Mouse (Mus musculus) limb, embryonic 14.5 days (tissue): Measurements from ENCODE around the gene Drd3. TPM values are rescaled to one million over a fixed set of nuclear protein-coding genes. Genes with fewer than 3 reads are reported as not detected.

Source experiments
- ATAC-seq: fragments of 200-750 bp; cut with Nextera tagmentation; 2 replicates; pipeline ENCODE4 v1.8.0; 2017; ENCODE audit warnings: low read depth, moderate number of reproducible peaks, moderate TSS enrichment; ENCODE audit not compliant: low FRiP score
- DNase-seq: peaks from one replicate; pipeline ENCODE4 v3.0.0-alpha.2; 2015; ENCODE audit warnings: low spot score
- H3K27ac ChIP-seq: fragments of 300-500 bp; sonication (generic); replicated peaks from 2 replicates; pipeline ENCODE4 v1.5.1; 2014; ENCODE audit warnings: low read depth, mild to moderate bottlenecking, low read length, moderate library complexity, mixed read lengths
- H3K27me3 ChIP-seq: fragments of 300-500 bp; sonication (generic); 2 replicates; pipeline ENCODE4 v1.6.1; 2014; ENCODE audit warnings: low read length, mixed read lengths; ENCODE audit not compliant: control insufficient read depth, insufficient read depth
- H3K36me3 ChIP-seq: fragments of 300-500 bp; sonication (generic); 2 replicates; pipeline ENCODE4 v1.6.1; 2014; ENCODE audit warnings: mild to moderate bottlenecking, low read length, moderate library complexity, mixed read lengths; ENCODE audit not compliant: control insufficient read depth, insufficient read depth
- H3K4me1 ChIP-seq: fragments of 300-500 bp; sonication (generic); 2 replicates; pipeline ENCODE4 v1.6.1; 2014; ENCODE audit warnings: antibody characterized with exemption, low read length, mixed read lengths; ENCODE audit not compliant: control insufficient read depth, insufficient read depth
- H3K4me2 ChIP-seq: fragments of 300-500 bp; sonication (generic); replicated peaks from 2 replicates; pipeline ENCODE4 v1.6.1; 2014; ENCODE audit warnings: low read depth, mild to moderate bottlenecking, low read length, moderate library complexity; ENCODE audit not compliant: severe bottlenecking
- H3K4me3 ChIP-seq: fragments of 300-500 bp; sonication (generic); replicated peaks from 2 replicates; pipeline ENCODE4 v1.5.1; 2014; ENCODE audit warnings: low read length
- H3K9ac ChIP-seq: fragments of 300-500 bp; sonication (generic); 2 replicates; pipeline ENCODE4 v1.6.1; 2014; ENCODE audit warnings: mild to moderate bottlenecking, low read depth, low read length, moderate library complexity; ENCODE audit not compliant: severe bottlenecking
- H3K9me3 ChIP-seq: fragments of 300-500 bp; sonication (generic); 2 replicates; pipeline ENCODE4 v1.6.1; 2016; ENCODE audit warnings: low read length; ENCODE audit not compliant: control insufficient read depth
- POLR2A ChIP-seq: fragments of 200-500 bp; IDR thresholded peaks from 2 replicates; pipeline ENCODE4 v1.8.0; 2012; ENCODE audit warnings: inconsistent platforms, mild to moderate bottlenecking, moderate library complexity, borderline replicate concordance; ENCODE audit not compliant: insufficient read depth, insufficient read length; ENCODE audit errors: extremely low read depth
- WGBS: fragments of 180-500 bp; shearing (Covaris S2); extraction: QIAGEN DNeasy Blood & Tissue Kit; methylation state at CpG from one replicate; pipeline ENCODE4 v1.1.7; 2014; 5-methylcytosine and 5-hydroxymethylcytosine counted together
- polyA plus RNA-seq, 2 experiments: library from polyadenylated mRNA; depleted of rRNA in 1 of 2; stranded (reverse) in 1 of 2; unstranded in 1 of 2; fragments of >200 nt; fragmentation: Nextera tagmentation in 1 of 2; extraction: Ambion mirVana in 1 of 2; gene quantifications; 2 replicates each; pipeline versions ENCODE4 v1.2.1 to v1.2.3; 2012 to 2014

The Drd3 gene
- polyA plus RNA-seq, 2 experiments = not detected

- Histone ChIP-seq H3K9ac (no peak overlapping the region), H3K27ac (no peak overlapping the region), H3K36me3 (no peaks in the 10 kb centered on the region), H3K4me3 (no peak overlapping the region), H3K27me3 (no peaks in the 10 kb centered on the region), H3K9me3 (no peaks in the 10 kb centered on the region), H3K4me1 (no peaks in the 10 kb centered on the region), H3K4me2 (no peak overlapping the region)
- DNase-seq (no peak), ATAC-seq (no peak)
- WGBS = 82% methylated on average over 3 of the region's 3 CpGs
- TF ChIP-seq POLR2A = no peak
Observed at GRCm38 (mm10) chr16:43772358-43772757, 18.5 kb downstream of the Drd3 start.

DNA sequence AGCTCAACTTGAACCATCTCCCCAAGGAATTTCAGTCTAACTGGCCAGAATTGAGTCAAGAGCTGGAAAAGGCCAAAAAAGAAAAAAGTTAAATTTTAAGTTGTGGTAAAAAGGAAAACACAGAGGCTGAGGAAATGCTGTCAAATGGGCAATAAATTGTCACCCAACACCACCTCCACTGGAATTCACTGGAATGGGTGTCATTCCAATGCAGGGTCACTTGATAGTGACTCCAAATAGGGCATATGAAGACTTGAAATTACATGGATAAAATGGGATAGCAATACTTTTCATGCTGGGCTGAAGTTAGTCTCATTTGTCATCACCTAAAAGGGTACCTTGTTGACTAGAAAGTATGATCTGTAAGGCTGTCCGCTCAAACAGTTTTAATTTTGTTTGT, 18.9 kb downstream of the Drd3 start:
- H3K4me2 ChIP-seq = no peak overlapping the region
- no peaks in the 10 kb centered on the region for H3K9me3 ChIP-seq
- 96% methylated on average over 1 of the region's 1 CpGs for WGBS
- no peak overlapping the region for H3K9ac ChIP-seq
- no peaks in the 10 kb centered on the region for H3K36me3 ChIP-seq
- DNase-seq (no peak), ATAC-seq (no peak)
- TF ChIP-seq POLR2A = no peak
- H3K27me3 ChIP-seq = no peaks in the 10 kb centered on the region
- H3K27ac ChIP-seq = no peak overlapping the region
- no peaks in the 10 kb centered on the region for H3K4me1 ChIP-seq
- H3K4me3 ChIP-seq = no peak overlapping the region

DNA sequence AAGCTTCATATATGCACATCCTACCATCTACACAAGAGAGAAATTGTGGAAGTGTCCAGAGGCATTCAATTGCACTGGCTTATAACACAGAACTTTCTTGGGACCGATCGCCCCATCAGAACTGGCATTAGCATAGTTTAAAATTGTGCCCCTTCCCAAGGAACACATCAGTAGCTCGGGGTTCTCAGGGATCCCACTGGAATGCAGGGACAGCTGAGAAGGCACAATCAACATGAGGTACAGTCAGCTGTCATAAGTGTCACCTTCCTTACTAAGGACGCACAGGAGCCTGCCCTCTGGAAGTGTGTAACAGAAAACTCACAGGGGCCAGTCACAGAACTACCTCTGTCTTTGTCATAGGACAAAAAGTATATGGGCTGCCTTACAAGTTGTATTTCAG, 19.7 kb downstream of the Drd3 start:
- no peak overlapping the region for H3K4me3 ChIP-seq
- no peak for ATAC-seq
- H3K4me1 ChIP-seq = no peaks in the 10 kb centered on the region
- no peaks in the 10 kb centered on the region for H3K27me3 ChIP-seq
- no peak for TF ChIP-seq POLR2A
- no peaks in the 10 kb centered on the region for H3K36me3 ChIP-seq
- no peaks in the 10 kb centered on the region for H3K9me3 ChIP-seq
- 84% methylated on average over 4 of the region's 4 CpGs for WGBS
- no peak overlapping the region for H3K4me2 ChIP-seq
- H3K27ac ChIP-seq = no peak overlapping the region
- DNase-seq = no peak
- no peak overlapping the region for H3K9ac ChIP-seq

DNA sequence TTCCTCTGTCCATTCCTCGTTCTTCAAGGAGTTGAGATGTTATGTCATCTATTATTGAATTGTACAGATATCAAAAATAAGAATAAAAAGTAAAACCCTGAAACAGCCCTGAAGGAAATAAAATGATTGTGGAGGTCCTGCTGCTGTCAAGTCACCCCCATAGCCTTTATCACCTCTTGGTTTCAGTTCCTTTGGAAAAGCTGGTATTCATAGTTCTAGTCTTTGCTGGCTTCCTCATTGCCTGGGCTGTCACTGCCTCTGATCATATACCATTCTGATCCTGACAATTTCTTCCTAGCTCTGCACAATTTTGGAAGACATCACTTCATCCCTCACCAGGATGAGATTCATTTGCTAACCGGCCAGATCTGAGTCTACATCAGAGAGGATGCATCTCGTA, 23.1 kb downstream of the Drd3 start:
- no peak overlapping the region for H3K4me3 ChIP-seq
- H3K9ac ChIP-seq = no peak overlapping the region
- H3K36me3 ChIP-seq = no peaks in the 10 kb centered on the region
- DNase-seq = no peak
- ATAC-seq = no peak
- H3K4me2 ChIP-seq = no peak overlapping the region
- no peak for TF ChIP-seq POLR2A
- no peaks in the 10 kb centered on the region for H3K27me3 ChIP-seq
- no peaks in the 10 kb centered on the region for H3K9me3 ChIP-seq
- no peak overlapping the region for H3K27ac ChIP-seq
- 81% methylated on average over 3 of the region's 3 CpGs for WGBS
- H3K4me1 ChIP-seq = no peaks in the 10 kb centered on the region

GRCm38 (mm10) chr16:43799541-43799940, 45.7 kb downstream of the Drd3 start:
- Histone ChIP-seq H3K4me1 (peaks cover 14% of the 10 kb centered on the region), H3K27me3 (no peaks in the 10 kb centered on the region), H3K4me2 (no peak overlapping the region), H3K36me3 (no peaks in the 10 kb centered on the region), H3K4me3 (no peak overlapping the region), H3K9ac (no peak overlapping the region), H3K27ac (no peak overlapping the region), H3K9me3 (no peaks in the 10 kb centered on the region)
- 49% methylated on average over 4 of the region's 4 CpGs for WGBS
- no peak for TF ChIP-seq POLR2A
- DNase-seq (no peak), ATAC-seq (no peak)

- H3K9me3 ChIP-seq = no peaks in the 10 kb centered on the region
- no peak overlapping the region for H3K4me3 ChIP-seq
- no peak overlapping the region for H3K9ac ChIP-seq
- no peaks in the 10 kb centered on the region for H3K27me3 ChIP-seq
- no peak for TF ChIP-seq POLR2A
- no peaks in the 10 kb centered on the region for H3K36me3 ChIP-seq
- WGBS = 9% methylated on average over 13 of the region's 13 CpGs
- DNase-seq = no peak
- no peak for ATAC-seq
- H3K4me1 ChIP-seq = peaks cover 14% of the 10 kb centered on the region
- H3K4me2 ChIP-seq = no peak overlapping the region
- no peak overlapping the region for H3K27ac ChIP-seq
Observed at GRCm38 (mm10) chr16:43800119-43800721, 46.4 kb downstream of the Drd3 start.
